Mouse (Mus musculus): ENCODE results near the gene Vezt.
A peak's percentile ranks its signal among the peaks of the same experiment; 100 is the strongest.

Vezt gene

DNA sequence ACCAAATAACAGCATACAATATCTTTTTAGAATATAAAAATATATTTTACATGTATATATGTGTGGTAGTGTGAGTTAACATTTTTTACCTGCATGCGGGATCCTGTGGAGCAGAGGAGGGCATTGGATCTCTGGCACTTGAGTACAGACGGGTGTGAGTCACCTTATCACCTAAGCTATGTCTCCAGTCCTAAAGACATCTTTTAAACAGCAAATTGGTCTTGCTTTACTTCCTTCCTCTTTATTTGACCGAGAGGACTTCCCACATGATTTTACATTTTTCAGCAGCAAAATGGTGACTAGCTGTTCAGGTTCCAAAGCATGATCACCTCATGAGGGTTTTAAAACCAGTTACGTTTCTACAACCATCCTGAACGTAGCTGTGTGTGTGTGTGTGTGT is 124.3 kb downstream of the Vezt start:
- no peak for DNase-seq (ENCODE audit: low spot score in 2 of 2)

DNA sequence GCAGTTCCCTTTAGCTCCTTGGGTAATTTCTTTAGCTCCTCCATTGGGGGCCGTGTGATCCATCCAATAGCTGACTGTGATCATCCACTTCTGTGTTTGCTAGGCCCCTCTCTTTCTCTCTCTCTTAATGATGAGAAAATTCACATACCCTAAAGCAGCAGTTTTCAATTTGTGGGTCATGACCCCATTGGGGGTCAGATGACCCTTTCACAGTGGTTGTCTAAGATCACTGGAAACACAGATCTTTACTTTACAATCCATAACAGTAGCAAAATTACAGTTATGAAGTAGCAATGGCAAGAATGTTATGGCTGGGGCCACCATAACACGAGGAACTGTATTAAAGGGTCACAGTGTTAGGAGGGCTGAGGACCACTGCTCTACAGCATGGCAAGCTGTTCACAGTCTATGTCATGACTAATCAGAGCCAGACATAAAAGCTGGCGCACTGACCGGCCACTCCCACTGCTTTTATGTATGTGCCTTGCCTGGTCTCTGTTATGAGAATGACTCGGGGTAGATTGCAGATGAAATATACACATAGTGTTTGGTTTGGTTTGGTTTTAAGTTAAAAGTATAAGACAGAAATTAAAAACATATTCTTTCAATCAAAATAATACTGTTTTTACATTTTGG is 125.7 kb downstream of the Vezt start:
- DNase-seq (ENCODE audit: low spot score in 2 of 2), result no peak

DNA sequence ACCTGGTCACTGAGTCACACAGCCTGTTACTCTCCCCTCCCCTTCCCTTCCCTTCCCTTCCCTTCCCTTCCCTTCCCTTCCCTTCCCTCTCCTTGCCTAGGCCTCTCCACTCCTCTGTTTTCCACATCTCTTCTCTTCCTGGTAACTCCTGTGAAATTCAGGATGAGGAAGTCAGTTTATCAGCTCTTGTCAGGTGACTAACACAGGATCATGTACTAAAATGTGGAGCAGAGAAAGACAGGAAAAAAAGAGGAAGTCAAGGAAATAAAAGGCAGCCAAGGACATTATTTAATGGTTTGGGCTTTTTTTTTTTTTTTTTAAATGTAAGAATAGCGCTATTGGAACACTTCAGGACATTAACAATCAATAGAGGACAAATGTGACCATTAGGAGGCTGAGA is 126.6 kb downstream of the Vezt start:
- no peak for DNase-seq (ENCODE audit: low spot score in 2 of 2)

DNA sequence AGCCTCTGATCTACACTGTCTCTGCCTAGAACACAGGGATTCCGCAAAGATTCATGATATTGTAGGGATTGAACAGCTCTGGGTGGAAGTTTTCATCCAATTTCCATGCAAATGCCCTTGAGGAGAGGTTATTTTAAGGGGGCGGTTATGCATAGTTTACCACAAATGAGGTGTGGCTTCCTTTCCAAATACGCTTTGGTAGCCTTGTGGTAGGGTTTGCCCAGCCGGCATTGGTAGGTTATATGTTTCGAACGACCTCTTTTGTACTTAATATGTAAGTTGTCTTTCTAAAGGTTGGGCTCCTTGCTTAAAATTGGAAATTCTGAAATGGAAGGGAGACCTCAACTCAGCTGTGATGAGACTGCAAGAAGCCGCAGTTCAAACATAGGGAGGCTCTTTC is 127.1 kb downstream of the Vezt start:
- DNase-seq (ENCODE audit: low spot score in 2 of 2), result no peak

DNA sequence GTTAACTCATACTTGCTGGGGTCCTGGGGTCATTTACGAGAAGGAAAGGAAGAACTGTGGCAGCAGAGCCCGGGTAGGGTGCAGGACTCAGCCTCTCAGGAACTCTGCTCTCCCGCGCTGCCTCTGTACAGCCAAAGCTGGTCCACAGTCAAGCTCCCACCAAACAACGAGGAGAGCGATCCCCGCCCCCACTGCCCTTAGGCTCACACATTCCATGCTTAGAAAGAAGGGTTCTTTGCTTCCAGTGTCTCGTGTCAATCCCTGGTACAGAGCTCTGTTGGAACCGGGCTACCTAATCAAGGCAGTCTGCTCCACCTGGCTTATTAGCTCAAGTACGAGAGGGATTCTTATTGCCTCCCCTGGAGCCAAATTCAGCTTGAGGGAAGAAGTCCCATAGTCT is 128.2 kb downstream of the Vezt start:
- DNase-seq (ENCODE audit: low spot score in 2 of 2), result no peak

DNA sequence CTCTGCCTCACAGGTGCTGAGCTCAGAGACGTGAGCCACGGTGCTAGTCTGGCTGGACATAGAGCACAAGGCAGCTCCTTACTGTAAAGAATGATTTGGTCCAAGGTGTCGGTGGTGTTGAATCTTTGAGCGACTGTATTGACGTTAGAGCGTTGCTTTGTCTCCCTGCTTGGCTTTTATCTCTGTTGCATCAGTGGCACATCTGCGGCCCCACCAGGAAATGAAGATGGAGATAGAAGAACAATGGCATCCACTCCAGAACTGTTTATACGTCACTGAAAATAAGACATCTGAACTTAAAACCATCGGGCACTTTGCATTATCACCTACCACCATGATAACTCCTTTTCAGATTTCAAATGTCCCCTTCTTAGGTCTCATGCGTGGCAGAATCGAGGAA is 135.7 kb downstream of the Vezt start:
- DNase-seq (ENCODE audit: low spot score in 2 of 2), result no peak

DNA sequence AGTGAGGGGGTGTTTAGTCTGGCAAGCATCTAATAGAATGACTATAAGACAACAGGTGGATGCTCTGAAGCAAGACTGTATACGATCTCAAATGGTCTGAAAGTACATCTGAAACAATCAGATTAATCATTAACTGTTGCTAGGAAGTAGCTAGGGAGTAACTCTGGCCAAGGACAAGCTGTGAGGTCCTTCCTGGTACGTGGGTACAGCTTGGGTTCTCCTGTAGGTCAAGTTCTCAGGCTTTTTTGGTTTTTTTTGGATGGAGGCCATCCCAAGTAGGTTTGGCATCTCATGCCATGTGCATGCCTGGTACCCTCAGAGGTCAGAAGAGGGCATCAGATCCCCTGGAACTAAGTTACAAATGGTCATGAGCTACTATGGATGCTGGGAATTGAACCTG is 136.3 kb downstream of the Vezt start:
- no peak for DNase-seq (ENCODE audit: low spot score in 2 of 2)

DNA sequence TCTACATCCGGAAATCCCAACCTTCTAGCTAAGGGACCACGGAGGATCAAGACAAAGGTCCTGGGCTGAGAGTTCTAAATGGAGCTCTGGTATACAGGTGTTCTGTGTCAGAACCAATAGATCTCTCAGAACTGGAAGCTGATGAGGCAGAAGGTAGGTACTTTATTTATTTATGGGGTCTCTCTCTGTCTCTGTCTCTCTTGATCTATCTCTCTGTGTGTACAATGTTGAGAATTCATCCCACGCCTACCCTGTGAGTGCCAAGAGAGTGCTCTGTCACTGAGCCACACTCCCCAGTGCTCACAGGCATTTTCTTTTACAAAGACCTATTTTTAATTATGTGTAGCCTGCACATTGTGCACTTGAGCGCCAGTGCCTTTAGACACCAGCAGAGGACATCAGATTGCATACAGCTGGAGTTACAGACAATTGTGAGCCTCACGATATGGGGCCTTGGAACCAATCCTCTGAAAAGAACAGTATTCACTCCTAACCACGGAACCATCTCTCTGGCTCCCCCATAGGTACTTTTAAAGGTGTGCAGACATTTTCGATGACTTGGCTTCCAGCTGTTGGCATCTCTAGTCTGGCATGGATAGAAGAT is 138.5 kb downstream of the Vezt start, which contains the start of gene Metap2:
Gene Metap2, minus strand, starts transcription at position 51 of the 604 bp plus-strand sequence.
- DNase-seq (ENCODE audit: low spot score in 2 of 2), result no peak

DNA sequence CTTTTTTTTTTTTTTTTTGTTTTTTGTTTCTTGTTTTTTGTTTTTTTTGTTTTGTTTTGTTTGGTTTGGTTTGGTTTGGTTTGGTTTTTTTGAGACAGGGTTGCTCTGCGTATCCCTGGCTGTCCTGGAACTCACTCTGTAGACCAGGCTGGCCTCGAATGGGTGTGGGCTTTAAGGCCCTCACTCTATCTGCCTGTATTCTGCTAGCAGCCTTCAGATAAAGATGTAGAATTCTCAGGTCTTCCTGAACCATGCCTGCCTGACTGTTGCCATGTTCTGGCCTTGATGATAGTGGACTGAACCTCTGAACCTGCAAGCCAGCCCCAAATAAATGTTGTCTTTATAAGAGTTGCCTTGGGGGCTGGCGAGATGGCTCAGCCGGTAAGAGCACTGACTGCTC is 143.1 kb downstream of the Vezt start:
- no peak for DNase-seq (ENCODE audit: low spot score in 2 of 2)

DNA sequence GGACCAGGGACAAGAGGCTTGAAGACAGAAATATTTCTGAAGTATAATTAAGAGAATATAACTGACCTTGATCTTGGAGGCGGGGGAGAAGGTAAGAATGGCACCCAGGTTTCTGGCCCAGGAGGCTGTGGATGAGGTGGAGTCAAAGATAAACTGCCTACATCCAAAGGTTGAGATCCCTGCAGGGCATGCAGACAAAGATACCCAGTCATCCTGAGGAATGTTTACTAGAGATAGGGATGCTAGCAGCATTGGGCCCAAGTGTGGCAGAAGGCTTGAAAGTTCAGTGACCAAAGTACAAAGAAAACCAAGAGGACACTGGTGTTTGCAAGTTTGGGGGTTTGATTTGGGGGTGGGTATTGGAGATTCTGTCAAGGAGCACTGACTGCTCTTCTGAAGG is 144.6 kb downstream of the Vezt start:
- DNase-seq (ENCODE audit: low spot score in 2 of 2), result no peak

DNA sequence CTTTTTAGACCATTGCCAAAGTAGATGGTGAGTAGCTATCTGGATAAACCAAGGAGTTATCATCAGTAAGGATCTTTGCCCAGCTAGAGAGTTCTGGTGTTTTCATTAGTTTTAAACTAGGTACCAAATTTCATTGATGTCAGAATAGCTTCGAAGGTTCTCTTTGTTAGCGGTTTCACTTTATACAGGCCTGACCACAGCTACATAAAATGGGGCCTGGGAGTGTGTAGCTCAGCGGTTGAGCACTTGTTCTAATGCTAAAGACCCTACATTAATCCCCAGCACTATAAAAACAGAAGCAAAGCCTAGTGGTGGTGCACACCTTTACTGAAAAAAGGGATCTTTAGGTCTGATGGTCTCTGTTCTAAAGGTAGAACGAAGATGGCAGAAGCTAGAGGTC is 145.1 kb downstream of the Vezt start:
- DNase-seq (ENCODE audit: low spot score in 2 of 2), result no peak

DNA sequence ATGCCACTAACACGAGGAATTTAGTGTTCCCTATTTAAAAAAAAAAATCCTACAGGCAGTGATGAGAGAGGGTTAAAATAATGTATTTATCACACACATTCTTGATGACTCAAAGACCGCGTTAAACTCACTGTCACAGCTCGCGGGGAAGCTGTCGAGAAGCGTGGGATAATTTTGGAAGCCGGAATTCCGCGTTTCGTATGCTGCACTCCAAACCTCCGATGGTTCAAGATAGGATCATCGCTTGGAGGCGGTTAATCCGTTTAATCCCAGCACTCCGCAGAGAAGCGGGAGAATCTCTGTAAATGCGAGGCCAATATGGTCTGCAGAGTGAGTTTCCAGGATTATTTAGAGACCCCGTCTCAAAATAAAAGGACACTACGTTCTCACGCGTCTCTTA is 145.6 kb downstream of the Vezt start:
- no peak for DNase-seq (ENCODE audit: low spot score in 2 of 2)

DNA sequence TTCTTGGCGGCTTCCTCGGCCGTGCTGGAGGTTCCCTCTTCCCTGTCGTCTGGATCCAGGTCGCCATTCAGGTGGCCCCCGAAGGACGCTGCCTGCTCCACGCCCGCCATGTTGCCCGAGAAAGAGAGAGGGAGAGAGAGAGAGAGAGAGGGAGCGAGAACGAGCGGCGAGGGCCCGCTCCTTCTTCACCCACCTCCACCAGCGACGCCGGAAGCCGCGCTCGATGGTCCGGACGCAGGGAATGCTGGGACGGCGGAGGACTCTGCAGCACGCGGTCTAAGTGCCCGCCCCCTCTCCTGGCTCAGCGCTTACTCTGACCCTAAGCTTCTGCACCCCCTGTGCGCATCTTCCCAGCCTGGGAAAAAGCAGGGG is 146.1 kb downstream of the Vezt start:
- DNase-seq (ENCODE audit: low spot score in 2 of 2), result peak; percentile 65 to 75
